Mouse (Mus musculus): ENCODE results near the gene Senp3.

- TF ChIP-seq CTCF (IDR thresholded peaks at IDR 0.05; ENCODE audit: borderline replicate concordance, insufficient read depth, low read length) (no peak), POLR2A (IDR thresholded peaks at IDR 0.05; ENCODE audit: low read depth, low read length) (no peak)
Measured at GRCm38 (mm10) chr11:69723074-69723473, 41.2 kb upstream of the Senp3 start.
